Mouse (Mus musculus) ES-E14 (cell line): ENCODE results near the gene Rasa4. TPM values are rescaled to one million over a fixed set of nuclear protein-coding genes. Genes with fewer than 3 reads are reported as not detected.

ENCODE experiments used
- DNase-seq: peaks from one replicate; pipeline ENCODE4 v3.0.0-alpha.2; 2013; ENCODE audit warnings: low read depth, low spot score
- H3K27ac ChIP-seq: 2 replicates; pipeline ENCODE4 v1.5.1; 2012; ENCODE audit warnings: low read depth, mild to moderate bottlenecking, low read length, moderate library complexity, mixed read lengths; ENCODE audit not compliant: poor library complexity, insufficient read depth, severe bottlenecking
- H3K36me3 ChIP-seq: 2 replicates; pipeline ENCODE4 v1.6.1; 2012; ENCODE audit warnings: mild to moderate bottlenecking, low read length, moderate library complexity, mixed read lengths; ENCODE audit not compliant: control insufficient read depth, poor library complexity, insufficient read depth, severe bottlenecking
- H3K4me1 ChIP-seq, 2 experiments: fragments of 150-350 bp in 1 of 2; sonication (generic) in 1 of 2; 2 replicates each; pipeline ENCODE4 v1.6.1; 2012; ENCODE audit warnings: low read length in 2 of 2, mild to moderate bottlenecking in 1 of 2, mixed read lengths in 1 of 2; ENCODE audit not compliant: control insufficient read depth in 2 of 2, insufficient read depth in 2 of 2, poor library complexity in 1 of 2
- H3K4me3 ChIP-seq, 2 experiments: fragments of 150-350 bp in 1 of 2; sonication (generic) in 1 of 2; 2 replicates each; pipeline ENCODE4 v1.5.1; 2012; ENCODE audit warnings: low read length in 2 of 2, low read depth in 1 of 2, mild to moderate bottlenecking in 1 of 2, mixed read lengths in 1 of 2; ENCODE audit not compliant: insufficient read depth in 1 of 2, poor library complexity in 1 of 2, severe bottlenecking in 1 of 2
- H3K9ac ChIP-seq: 2 replicates; pipeline ENCODE4 v1.6.1; 2012; ENCODE audit warnings: low read depth, mild to moderate bottlenecking, low read length, mixed read lengths; ENCODE audit not compliant: poor library complexity, insufficient read depth, severe bottlenecking
- H3K9me3 ChIP-seq: fragments of 150-350 bp; sonication (generic); 2 replicates; pipeline ENCODE4 v1.6.1; 2012; ENCODE audit warnings: low read depth, mild to moderate bottlenecking, low read length; ENCODE audit not compliant: control insufficient read depth, insufficient read depth
- CHD2 ChIP-seq: IDR thresholded peaks from 2 replicates; pipeline ENCODE4 v1.6.1; 2014; ENCODE audit warnings: mild to moderate bottlenecking, low read depth, low read length, inconsistent platforms
- HCFC1 ChIP-seq: IDR thresholded peaks from 2 replicates; pipeline ENCODE4 v1.6.1; 2012; ENCODE audit warnings: low read length, inconsistent platforms, borderline replicate concordance; ENCODE audit not compliant: insufficient read depth
- MAFK ChIP-seq: IDR thresholded peaks from 2 replicates; pipeline ENCODE4 v1.6.1; 2014; ENCODE audit warnings: mild to moderate bottlenecking, low read depth, low read length, inconsistent platforms; ENCODE audit not compliant: insufficient read depth
- ZC3H11A ChIP-seq: IDR thresholded peaks from 2 replicates; pipeline ENCODE4 v1.6.1; 2012; ENCODE audit warnings: low read depth, mild to moderate bottlenecking, inconsistent platforms, low read length, borderline replicate concordance
- ZNF384 ChIP-seq: IDR thresholded peaks from 2 replicates; pipeline ENCODE4 v1.6.1; 2012; ENCODE audit warnings: low read depth, low read length, inconsistent platforms
- in situ Hi-C, 2 experiments: fragments of 600-800 bp; cut with MboI; formaldehyde crosslinking; loops; one replicate each; pipeline ENCODE4 v1.15.1; 2025; ENCODE audit warnings: low sequenced_read_pairs in 2 of 2, inconsistent platforms in 1 of 2; ENCODE audit not compliant: unreplicated experiment in 2 of 2
- total RNA-seq: library from RNA; depleted of rRNA; stranded (reverse); fragments of 300-350 nt; gene quantifications from 2 replicates; pipeline ENCODE4 v1.2.3, GENCODE M21; 2012

Rasa4 gene
- total RNA-seq, 1 experiment, result 17.4 TPM

GRCm38 (mm10) chr5:136139393-136139792, 55.7 kb downstream of the Rasa4 start:
- DNase-seq, result no peak
- Histone ChIP-seq H3K27ac (no peak overlapping the region), H3K36me3 (peaks cover 17% of the 10 kb centered on the region), H3K9ac (no peak overlapping the region), H3K4me3 (no peak overlapping the region), H3K9me3 (no peaks in the 10 kb centered on the region), H3K4me1 (peaks cover 0 to 7% of the 10 kb centered on the region in 2 experiments; a peak in 1 of 4 replicates)
- TF ChIP-seq HCFC1 (no peak), CHD2 (no peak), MAFK (no peak), ZNF384 (no peak), ZC3H11A (no peak)
- in situ Hi-C loops, result no loop called here

GRCm38 (mm10) chr5:136140057-136140482, 56.4 kb downstream of the Rasa4 start:
- no peak overlapping the region for H3K9ac ChIP-seq
- in situ Hi-C loops, result no loop called here
- no peak for TF ChIP-seq MAFK
- TF ChIP-seq ZC3H11A, result no peak
- no peak for TF ChIP-seq CHD2
- no peak for TF ChIP-seq ZNF384
- TF ChIP-seq HCFC1, result no peak
- peaks cover 17% of the 10 kb centered on the region for H3K36me3 ChIP-seq
- no peak for DNase-seq
- no peak overlapping the region for H3K4me3 ChIP-seq
- no peak overlapping the region for H3K27ac ChIP-seq
- H3K9me3 ChIP-seq, result no peaks in the 10 kb centered on the region
- H3K4me1 ChIP-seq, result 0 out of 4 replicates have a peak, but pooled peaks cover 0 to under 1% of the 10 kb centered on the region in 2 experiments

GRCm38 (mm10) chr5:136142746-136143145, 59.0 kb downstream of the Rasa4 start:
- Histone ChIP-seq H3K4me1 (no peaks in the 10 kb centered on the region), H3K9me3 (no peaks in the 10 kb centered on the region), H3K27ac (no peak overlapping the region), H3K4me3 (no peak overlapping the region), H3K36me3 (peaks cover 17% of the 10 kb centered on the region), H3K9ac (no peak overlapping the region)
- in situ Hi-C loops, result no loop called here
- DNase-seq, result no peak
- TF ChIP-seq MAFK (no peak), ZC3H11A (no peak), CHD2 (no peak), HCFC1 (no peak), ZNF384 (no peak)

GRCm38 (mm10) chr5:136143161-136143755, 59.5 kb downstream of the Rasa4 start:
- Histone ChIP-seq H3K9me3 (no peaks in the 10 kb centered on the region), H3K27ac (no peak overlapping the region), H3K4me1 (no peaks in the 10 kb centered on the region), H3K9ac (no peak overlapping the region), H3K4me3 (no peak overlapping the region), H3K36me3 (peaks cover 17% of the 10 kb centered on the region)
- in situ Hi-C loops, result no loop called here
- DNase-seq, result no peak
- TF ChIP-seq ZNF384, result no peak
- TF ChIP-seq HCFC1, result no peak
- no peak for TF ChIP-seq CHD2
- TF ChIP-seq ZC3H11A, result no peak
- no peak for TF ChIP-seq MAFK
